Mouse (Mus musculus) erythroblast, embryonic 14.5 days (primary cell): ENCODE data around the gene Plek2. TPM values are rescaled to one million over a fixed set of nuclear protein-coding genes. Genes with fewer than 3 reads are reported as not detected.
A peak's percentile ranks its signal among the peaks of the same experiment; 100 is the strongest.
"Not testable (repeated sequence)": the region's sequence is repeated elsewhere in the genome, so short reads cannot be mapped to it uniquely, and the experiment has no call there.

Experiments used
- H3K27me3 ChIP-seq: 2 replicates; pipeline ENCODE4 v1.6.1; 2012; ENCODE audit warnings: inconsistent platforms; ENCODE audit not compliant: control insufficient read depth
- H3K36me3 ChIP-seq: 2 replicates; pipeline ENCODE4 v1.6.1; 2012; ENCODE audit warnings: mild to moderate bottlenecking, inconsistent platforms; ENCODE audit not compliant: control insufficient read depth
- H3K4me1 ChIP-seq: 2 replicates; pipeline ENCODE4 v1.6.1; 2012; ENCODE audit warnings: inconsistent platforms; ENCODE audit not compliant: control insufficient read depth
- H3K4me3 ChIP-seq: replicated peaks from 2 replicates; pipeline ENCODE3; 2012; ENCODE audit warnings: moderate library complexity, mild to moderate bottlenecking, inconsistent platforms
- H3K9me3 ChIP-seq: 2 replicates; pipeline ENCODE4 v1.6.1; 2012; ENCODE audit warnings: low read length, inconsistent platforms, mixed read lengths; ENCODE audit not compliant: control insufficient read depth
- GATA1 ChIP-seq: IDR thresholded peaks from 2 replicates; pipeline ENCODE4 v1.6.1; 2012; ENCODE audit warnings: low read length, inconsistent platforms, mixed read lengths
- TAL1 ChIP-seq: IDR thresholded peaks from 3 replicates; pipeline ENCODE4 v1.6.1; 2012; ENCODE audit warnings: low read length, inconsistent platforms, mixed read lengths
- polyA plus RNA-seq: library from polyadenylated mRNA; stranded (reverse); fragments of >175 nt; gene quantifications from 2 replicates; pipeline ENCODE4 v1.2.3, GENCODE M21; 2012

Plek2 gene
- polyA plus RNA-seq, 1 experiment, result 8.2 TPM

GRCm38 (mm10) chr12:78929900-78930299, 23.1 kb upstream of the Plek2 start:
- Histone ChIP-seq H3K36me3 (no peaks in the 10 kb centered on the region), H3K4me1 (no peaks in the 10 kb centered on the region), H3K27me3 (peaks cover 10% of the 10 kb centered on the region), H3K4me3 (no peak overlapping the region), H3K9me3 (no peaks in the 10 kb centered on the region)
- TF ChIP-seq GATA1 (no peak), TAL1 (no peak)

GRCm38 (mm10) chr12:78927287-78927686, 20.5 kb upstream of the Plek2 start:
- no peak overlapping the region for H3K4me3 ChIP-seq
- H3K4me1 ChIP-seq, result no peaks in the 10 kb centered on the region
- peaks cover 5% of the 10 kb centered on the region for H3K27me3 ChIP-seq
- H3K9me3 ChIP-seq, result no peaks in the 10 kb centered on the region
- H3K36me3 ChIP-seq, result no peaks in the 10 kb centered on the region
- no peak for TF ChIP-seq TAL1
- TF ChIP-seq GATA1, result no peak

- H3K9me3 ChIP-seq, result no peaks in the 10 kb centered on the region
- H3K36me3 ChIP-seq, result no peaks in the 10 kb centered on the region
- TF ChIP-seq GATA1, result no peak
- TF ChIP-seq TAL1, result no peak
- H3K27me3 ChIP-seq, result 0 out of 2 replicates have a peak, but pooled peaks cover 2% of the 10 kb centered on the region
- peaks cover 9% of the 10 kb centered on the region for H3K4me1 ChIP-seq
- no peak overlapping the region for H3K4me3 ChIP-seq
These were observed 16.9 kb upstream of the Plek2 start for GRCm38 (mm10) chr12:78923539-78924189.

GRCm38 (mm10) chr12:78922977-78923376, 16.2 kb upstream of the Plek2 start:
- peaks cover 15% of the 10 kb centered on the region for H3K4me1 ChIP-seq
- not testable (repeated sequence) for H3K27me3 ChIP-seq, H3K9me3 ChIP-seq, H3K4me3 ChIP-seq, H3K36me3 ChIP-seq

GRCm38 (mm10) chr12:78922058-78922457, 15.3 kb upstream of the Plek2 start:
- no peaks in the 10 kb centered on the region for H3K9me3 ChIP-seq
- H3K4me3 ChIP-seq, result no peak overlapping the region
- 0 out of 2 replicates have a peak, but pooled peaks cover 2% of the 10 kb centered on the region for H3K27me3 ChIP-seq
- H3K36me3 ChIP-seq, result peaks cover under 1% of the 10 kb centered on the region
- TF ChIP-seq TAL1, result no peak
- no peak for TF ChIP-seq GATA1
- H3K4me1 ChIP-seq, result peaks cover 16% of the 10 kb centered on the region

GRCm38 (mm10) chr12:78921421-78921820, 14.7 kb upstream of the Plek2 start:
- peaks cover 3% of the 10 kb centered on the region; the same call in 1 of the 2 replicates for H3K9me3 ChIP-seq
- peaks cover 21% of the 10 kb centered on the region for H3K4me1 ChIP-seq
- peaks cover 7% of the 10 kb centered on the region for H3K36me3 ChIP-seq
- no peak for TF ChIP-seq TAL1
- no peak for TF ChIP-seq GATA1
- H3K27me3 ChIP-seq, result 0 out of 2 replicates have a peak, but pooled peaks cover 2% of the 10 kb centered on the region
- H3K4me3 ChIP-seq, result no peak overlapping the region

GRCm38 (mm10) chr12:78919079-78919712, 12.4 kb upstream of the Plek2 start:
- 0 out of 2 replicates have a peak, but pooled peaks cover 2% of the 10 kb centered on the region for H3K27me3 ChIP-seq
- H3K9me3 ChIP-seq, result peaks cover 6% of the 10 kb centered on the region; the same call in 1 of the 2 replicates
- peaks cover 20% of the 10 kb centered on the region for H3K36me3 ChIP-seq
- TF ChIP-seq TAL1 (no peak), GATA1 (no peak)
- peaks cover 41% of the 10 kb centered on the region for H3K4me1 ChIP-seq
- H3K4me3 ChIP-seq, result peak overlapping the region; percentile 15

GRCm38 (mm10) chr12:78918227-78919078, 11.7 kb upstream of the Plek2 start:
- TF ChIP-seq GATA1 (no peak), TAL1 (no peak)
- H3K27me3 ChIP-seq, result 0 out of 2 replicates have a peak, but pooled peaks cover 2% of the 10 kb centered on the region
- peaks cover 6% of the 10 kb centered on the region; the same call in 1 of the 2 replicates for H3K9me3 ChIP-seq
- H3K4me3 ChIP-seq, result peak overlapping the region; percentile 15
- H3K36me3 ChIP-seq, result peaks cover 24% of the 10 kb centered on the region
- H3K4me1 ChIP-seq, result peaks cover 45% of the 10 kb centered on the region

- Histone ChIP-seq H3K4me3 (no peak overlapping the region), H3K36me3 (peaks cover 25% of the 10 kb centered on the region), H3K27me3 (peaks cover 6% of the 10 kb centered on the region; the same call in 1 of the 2 replicates), H3K4me1 (peaks cover 59% of the 10 kb centered on the region), H3K9me3 (peaks cover 6% of the 10 kb centered on the region; the same call in 1 of the 2 replicates)
- no peak for TF ChIP-seq GATA1
- no peak for TF ChIP-seq TAL1
These were observed 9.5 kb upstream of the Plek2 start for GRCm38 (mm10) chr12:78916278-78916677.
